Mouse (Mus musculus): ENCODE measurements around the gene 4930402H24Rik. TPM values are rescaled to one million over a fixed set of nuclear protein-coding genes. Genes with fewer than 3 reads are reported as not detected.
A peak's percentile ranks its signal among the peaks of the same experiment; 100 is the strongest.

Gene 4930402H24Rik
- polyA plus RNA-seq, 1 experiment, result 18.0 TPM

- Histone ChIP-seq H3K27ac (ENCODE audit: insufficient read depth, low read length) (no peak overlapping the region), H3K27me3 (ENCODE audit: control insufficient read depth, insufficient read depth, low read length, poor library complexity, severe bottlenecking) (no peaks in the 10 kb centered on the region), H3K9me3 (replicated peaks; ENCODE audit: control insufficient read depth, insufficient read depth, low read length, poor library complexity, severe bottlenecking) (no peaks in the 10 kb centered on the region), H3K36me3 (ENCODE audit: control insufficient read depth, insufficient read depth, low read length, poor library complexity, severe bottlenecking) (no peaks in the 10 kb centered on the region), H3K4me3 (ENCODE audit: low read depth, low read length) (no peak overlapping the region), H3K4me1 (ENCODE audit: control insufficient read depth, insufficient read depth, low read length) (no peaks in the 10 kb centered on the region), H3K9ac (ENCODE audit: low read depth, poor library complexity, severe bottlenecking) (no peak overlapping the region)
- TF ChIP-seq EP300 (IDR thresholded peaks at IDR 0.05; ENCODE audit: insufficient read depth, low read depth, low read length) (no peak), CTCF (IDR thresholded peaks at IDR 0.05; ENCODE audit: low read depth, low read length) (no peak), POLR2A (IDR thresholded peaks at IDR 0.05; ENCODE audit: insufficient read depth, low read length) (no peak)
These were observed 56.5 kb downstream of the 4930402H24Rik start for GRCm38 (mm10) chr2:130849688-130850087.

GRCm38 (mm10) chr2:130848313-130848712 is 57.9 kb downstream of the 4930402H24Rik start:
- H3K9ac ChIP-seq (ENCODE audit: low read depth, poor library complexity, severe bottlenecking), result no peak overlapping the region
- H3K4me3 ChIP-seq (ENCODE audit: low read depth, low read length), result no peak overlapping the region
- H3K9me3 ChIP-seq (replicated peaks; ENCODE audit: control insufficient read depth, insufficient read depth, low read length, poor library complexity, severe bottlenecking), result no peaks in the 10 kb centered on the region
- H3K36me3 ChIP-seq (ENCODE audit: control insufficient read depth, insufficient read depth, low read length, poor library complexity, severe bottlenecking), result no peaks in the 10 kb centered on the region
- H3K27me3 ChIP-seq (ENCODE audit: control insufficient read depth, insufficient read depth, low read length, poor library complexity, severe bottlenecking), result no peaks in the 10 kb centered on the region; the same call in 1 of the 2 replicates
- no peaks in the 10 kb centered on the region for H3K4me1 ChIP-seq (ENCODE audit: control insufficient read depth, insufficient read depth, low read length)
- TF ChIP-seq POLR2A (IDR thresholded peaks at IDR 0.05; ENCODE audit: insufficient read depth, low read length), result no peak
- no peak for TF ChIP-seq EP300 (IDR thresholded peaks at IDR 0.05; ENCODE audit: insufficient read depth, low read depth, low read length)
- no peak for TF ChIP-seq CTCF (IDR thresholded peaks at IDR 0.05; ENCODE audit: low read depth, low read length)
- H3K27ac ChIP-seq (ENCODE audit: insufficient read depth, low read length), result no peak overlapping the region

DNA sequence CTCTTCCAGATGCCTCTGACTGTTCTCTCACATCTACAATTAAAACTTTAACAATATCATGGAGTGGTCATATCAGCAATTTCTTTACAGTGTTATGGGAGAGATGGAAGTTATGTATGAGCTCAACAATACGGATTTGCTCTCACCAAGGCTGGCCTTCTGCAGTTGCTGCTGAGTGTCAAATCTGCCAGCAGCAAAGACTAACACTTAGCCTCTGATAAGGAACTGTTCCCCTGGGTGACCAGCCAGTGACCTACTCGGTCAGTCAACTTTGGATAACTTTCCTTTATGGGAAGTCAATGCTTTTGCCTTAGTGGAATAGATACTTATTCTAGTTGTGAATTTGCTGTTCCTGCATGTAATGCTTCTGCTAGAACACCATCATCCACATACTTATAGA is 62.6 kb downstream of the 4930402H24Rik start:
- Histone ChIP-seq H3K27ac (ENCODE audit: insufficient read depth, low read length) (no peak overlapping the region), H3K9me3 (replicated peaks; ENCODE audit: control insufficient read depth, insufficient read depth, low read length, poor library complexity, severe bottlenecking) (no peaks in the 10 kb centered on the region), H3K4me3 (ENCODE audit: low read depth, low read length) (no peak overlapping the region), H3K9ac (ENCODE audit: low read depth, poor library complexity, severe bottlenecking) (no peak overlapping the region), H3K27me3 (ENCODE audit: control insufficient read depth, insufficient read depth, low read length, poor library complexity, severe bottlenecking) (no peaks in the 10 kb centered on the region; the same call in 1 of the 2 replicates), H3K4me1 (ENCODE audit: control insufficient read depth, insufficient read depth, low read length) (no peaks in the 10 kb centered on the region), H3K36me3 (ENCODE audit: control insufficient read depth, insufficient read depth, low read length, poor library complexity, severe bottlenecking) (no peaks in the 10 kb centered on the region)
- no peak for TF ChIP-seq POLR2A (IDR thresholded peaks at IDR 0.05; ENCODE audit: insufficient read depth, low read length)
- TF ChIP-seq EP300 (IDR thresholded peaks at IDR 0.05; ENCODE audit: insufficient read depth, low read depth, low read length), result no peak
- TF ChIP-seq CTCF (IDR thresholded peaks at IDR 0.05; ENCODE audit: low read depth, low read length), result no peak

DNA sequence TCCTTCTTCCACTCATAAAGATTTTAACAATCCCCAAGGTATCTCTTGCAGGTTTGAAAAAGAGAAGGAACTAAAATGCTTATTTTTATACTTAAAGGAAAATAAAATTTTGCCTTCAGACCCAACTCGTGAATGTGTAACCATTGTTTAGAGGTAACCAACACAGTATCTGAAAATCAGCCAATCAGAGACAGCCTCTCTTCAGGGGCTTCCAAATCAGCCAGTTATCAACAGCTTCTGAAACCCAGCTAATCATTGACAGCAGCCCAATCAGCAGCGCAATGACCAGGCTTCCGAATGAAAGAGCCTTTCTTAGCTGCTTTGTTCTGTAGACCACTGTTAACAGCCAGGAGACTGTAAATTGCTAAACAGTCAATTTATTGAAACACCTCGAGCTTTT is 65.4 kb downstream of the 4930402H24Rik start:
- no peak for TF ChIP-seq EP300 (IDR thresholded peaks at IDR 0.05; ENCODE audit: insufficient read depth, low read depth, low read length)
- Histone ChIP-seq H3K27me3 (ENCODE audit: control insufficient read depth, insufficient read depth, low read length, poor library complexity, severe bottlenecking) (no peaks in the 10 kb centered on the region; the same call in 1 of the 2 replicates), H3K27ac (ENCODE audit: insufficient read depth, low read length) (no peak overlapping the region), H3K9ac (ENCODE audit: low read depth, poor library complexity, severe bottlenecking) (no peak overlapping the region), H3K36me3 (ENCODE audit: control insufficient read depth, insufficient read depth, low read length, poor library complexity, severe bottlenecking) (no peaks in the 10 kb centered on the region), H3K9me3 (replicated peaks; ENCODE audit: control insufficient read depth, insufficient read depth, low read length, poor library complexity, severe bottlenecking) (no peaks in the 10 kb centered on the region), H3K4me3 (ENCODE audit: low read depth, low read length) (no peak overlapping the region), H3K4me1 (ENCODE audit: control insufficient read depth, insufficient read depth, low read length) (no peaks in the 10 kb centered on the region)

DNA sequence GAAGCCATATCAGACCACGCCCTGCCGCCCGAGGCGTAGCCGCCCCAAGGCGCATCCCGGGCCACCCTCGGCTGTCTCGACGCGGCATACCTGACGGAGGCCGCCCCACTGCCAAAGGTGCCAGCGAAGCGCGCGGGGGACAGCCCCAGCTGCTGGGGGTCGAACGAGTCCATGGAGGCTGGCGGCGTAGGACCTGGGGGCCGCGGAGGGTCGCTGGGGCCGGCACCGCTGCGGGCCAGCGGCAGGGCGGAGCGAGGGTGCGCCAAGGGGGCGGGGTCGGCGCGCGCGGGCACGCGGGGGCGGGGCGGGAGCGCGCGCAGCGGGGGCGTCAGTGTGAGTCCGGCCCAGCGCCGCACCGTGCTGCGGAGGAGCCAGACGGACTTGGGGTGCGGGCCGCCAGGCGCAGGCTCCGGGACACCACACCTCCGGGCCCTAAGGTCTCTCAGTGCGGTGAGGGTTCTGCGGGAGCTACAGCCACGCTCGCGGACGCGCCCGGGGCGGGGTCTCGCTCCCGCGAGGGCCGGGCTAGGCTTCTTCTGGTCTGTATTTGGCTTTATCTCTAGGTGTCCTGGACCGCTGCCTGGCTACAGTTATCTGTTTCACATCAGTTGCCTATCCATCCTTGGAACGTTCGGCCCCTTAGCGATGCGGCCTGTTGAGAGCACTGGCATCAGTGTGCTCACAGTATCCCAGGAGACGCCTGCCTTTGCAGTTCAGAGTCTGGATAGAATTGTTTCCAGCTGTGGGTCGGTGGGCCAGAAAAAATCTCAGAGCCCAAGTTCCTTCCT is 66.1 kb downstream of the 4930402H24Rik start:
- H3K9me3 ChIP-seq (replicated peaks; ENCODE audit: control insufficient read depth, insufficient read depth, low read length, poor library complexity, severe bottlenecking), result no peaks in the 10 kb centered on the region
- no peak overlapping the region for H3K27ac ChIP-seq (ENCODE audit: insufficient read depth, low read length)
- TF ChIP-seq POLR2A (IDR thresholded peaks at IDR 0.05; ENCODE audit: insufficient read depth, low read length), result no peak
- no peak for TF ChIP-seq CTCF (IDR thresholded peaks at IDR 0.05; ENCODE audit: low read depth, low read length)
- no peak for TF ChIP-seq EP300 (IDR thresholded peaks at IDR 0.05; ENCODE audit: insufficient read depth, low read depth, low read length)

GRCm38 (mm10) chr2:130839528-130839873 is 66.7 kb downstream of the 4930402H24Rik start:
- Histone ChIP-seq H3K27me3 (ENCODE audit: control insufficient read depth, insufficient read depth, low read length, poor library complexity, severe bottlenecking) (no peaks in the 10 kb centered on the region; the same call in 1 of the 2 replicates), H3K9me3 (replicated peaks; ENCODE audit: control insufficient read depth, insufficient read depth, low read length, poor library complexity, severe bottlenecking) (no peaks in the 10 kb centered on the region), H3K4me3 (ENCODE audit: low read depth, low read length) (peak overlapping the region; percentile 84), H3K4me1 (ENCODE audit: control insufficient read depth, insufficient read depth, low read length) (no peaks in the 10 kb centered on the region), H3K27ac (ENCODE audit: insufficient read depth, low read length) (no peak overlapping the region), H3K36me3 (ENCODE audit: control insufficient read depth, insufficient read depth, low read length, poor library complexity, severe bottlenecking) (no peaks in the 10 kb centered on the region), H3K9ac (ENCODE audit: low read depth, poor library complexity, severe bottlenecking) (peak overlapping the region; percentile 81)
- TF ChIP-seq POLR2A (IDR thresholded peaks at IDR 0.05; ENCODE audit: insufficient read depth, low read length), result no peak
- TF ChIP-seq EP300 (IDR thresholded peaks at IDR 0.05; ENCODE audit: insufficient read depth, low read depth, low read length), result no peak
- no peak for TF ChIP-seq CTCF (IDR thresholded peaks at IDR 0.05; ENCODE audit: low read depth, low read length)

More for the DNA sequence above, 66.1 kb downstream of the 4930402H24Rik start:
- Histone ChIP-seq H3K9ac (ENCODE audit: low read depth, poor library complexity, severe bottlenecking) (peak overlapping the region; percentile 81), H3K36me3 (ENCODE audit: control insufficient read depth, insufficient read depth, low read length, poor library complexity, severe bottlenecking) (no peaks in the 10 kb centered on the region), H3K27me3 (ENCODE audit: control insufficient read depth, insufficient read depth, low read length, poor library complexity, severe bottlenecking) (no peaks in the 10 kb centered on the region; the same call in 1 of the 2 replicates), H3K4me1 (ENCODE audit: control insufficient read depth, insufficient read depth, low read length) (no peaks in the 10 kb centered on the region), H3K4me3 (ENCODE audit: low read depth, low read length) (peak overlapping the region; percentile 84)
